Mouse (Mus musculus) midbrain, embryonic 16.5 days (tissue): ENCODE results near the gene Sycp2. TPM values are rescaled to one million over a fixed set of nuclear protein-coding genes. Genes with fewer than 3 reads are reported as not detected.

Experiments
- ATAC-seq: fragments of 200-750 bp; cut with Nextera tagmentation; 2 replicates; pipeline ENCODE4 v1.8.0; 2017; ENCODE audit warnings: moderate TSS enrichment
- H3K27ac ChIP-seq: fragments of 300-500 bp; sonication (generic); 2 replicates; pipeline ENCODE4 v1.5.1; 2014; ENCODE audit warnings: mild to moderate bottlenecking, low read length, mixed read lengths
- H3K27me3 ChIP-seq: fragments of 300-500 bp; sonication (generic); 2 replicates; pipeline ENCODE4 v1.6.1; 2014; ENCODE audit warnings: low read depth, low read length, mixed read lengths; ENCODE audit not compliant: control insufficient read depth, insufficient read depth
- H3K36me3 ChIP-seq: fragments of 300-500 bp; sonication (generic); 2 replicates; pipeline ENCODE4 v1.6.1; 2014; ENCODE audit warnings: mild to moderate bottlenecking, low read length, moderate library complexity, mixed read lengths; ENCODE audit not compliant: control insufficient read depth, insufficient read depth
- H3K4me1 ChIP-seq: fragments of 300-500 bp; sonication (generic); 2 replicates; pipeline ENCODE4 v1.6.1; 2014; ENCODE audit warnings: mild to moderate bottlenecking, low read length, mixed read lengths; ENCODE audit not compliant: control insufficient read depth, insufficient read depth
- H3K4me2 ChIP-seq: fragments of 300-500 bp; sonication (generic); 2 replicates; pipeline ENCODE4 v1.6.1; 2014; ENCODE audit warnings: mild to moderate bottlenecking, low read length, mixed read lengths
- H3K4me3 ChIP-seq: fragments of 300-500 bp; sonication (generic); 2 replicates; pipeline ENCODE4 v1.5.1; 2014; ENCODE audit warnings: low read depth, mild to moderate bottlenecking, low read length, moderate library complexity, mixed read lengths
- H3K9ac ChIP-seq: fragments of 300-500 bp; sonication (generic); 2 replicates; pipeline ENCODE4 v1.6.1; 2014; ENCODE audit warnings: low read depth, low read length, mixed read lengths
- H3K9me3 ChIP-seq: fragments of 300-500 bp; sonication (generic); replicated peaks from 2 replicates; pipeline ENCODE4 v1.6.1; 2014; ENCODE audit warnings: mild to moderate bottlenecking, low read length, mixed read lengths; ENCODE audit not compliant: control insufficient read depth, poor library complexity, severe bottlenecking
- WGBS: fragments of 180-500 bp; shearing (Covaris S2); extraction: QIAGEN DNeasy Blood & Tissue Kit; methylation state at CpG from one replicate; pipeline ENCODE4 v1.1.7; 2014; 5-methylcytosine and 5-hydroxymethylcytosine counted together
- polyA plus RNA-seq: library from polyadenylated mRNA; unstranded; fragments of >200 nt; fragmentation: Nextera tagmentation; extraction: Ambion mirVana; gene quantifications from 2 replicates; pipeline ENCODE4 v1.2.1, GENCODE M21; 2015

The Sycp2 gene
- 0.25 and 0.36 TPM in 2 replicates for polyA plus RNA-seq

DNA sequence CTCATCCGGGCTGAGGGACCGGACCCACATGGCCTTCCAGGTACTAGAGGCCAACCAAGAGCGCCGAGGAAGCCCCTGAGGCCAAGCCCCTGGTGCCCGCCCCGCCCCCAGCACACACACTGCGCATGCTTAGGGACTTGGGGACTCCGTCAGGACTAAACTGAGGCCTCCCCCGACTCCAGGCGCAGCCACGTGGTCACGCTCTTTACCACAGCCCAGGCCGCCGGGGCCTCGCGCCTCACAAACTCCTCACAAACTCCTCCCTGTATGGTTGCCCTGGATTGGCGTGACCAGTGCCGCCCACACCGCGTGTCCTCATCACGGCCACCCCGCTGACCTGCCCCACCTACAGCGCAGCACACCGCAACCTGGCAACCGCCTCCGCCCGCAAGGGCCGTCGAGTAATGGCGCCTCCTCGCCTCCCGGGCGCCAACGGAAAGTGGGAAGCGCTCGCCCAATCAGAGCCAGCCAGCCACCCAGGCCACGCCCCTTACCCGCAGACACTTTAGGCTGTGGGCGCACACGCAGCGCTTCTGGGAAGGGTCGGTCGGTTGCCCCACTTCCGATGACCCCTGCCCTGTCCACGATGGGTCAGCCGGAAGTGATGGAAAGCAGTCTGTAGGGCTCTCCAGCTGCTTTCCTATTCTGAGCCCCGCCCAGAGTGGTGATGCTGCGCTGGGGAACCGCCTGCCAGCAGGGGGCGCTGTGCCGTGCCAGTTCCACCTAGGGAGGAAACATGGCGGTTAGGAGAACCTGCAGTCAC lies at the start of gene Sycp2:
Gene Sycp2, minus strand, starts transcription at position 633 of the 763 bp plus-strand sequence.
- Histone ChIP-seq H3K4me2 (no peak within 1 kb of the TSS), H3K27ac (no peak within 1 kb of the TSS), H3K36me3 (no peaks in the 10 kb centered on the region), H3K9me3 (no peaks in the 10 kb centered on the region), H3K4me1 (no peaks in the 10 kb centered on the region), H3K9ac (no peak within 1 kb of the TSS), H3K4me3 (no peak within 1 kb of the TSS), H3K27me3 (no peaks in the 10 kb centered on the region)
- no peak for ATAC-seq
- 86% methylated on average over 52 of the region's 52 CpGs for WGBS

DNA sequence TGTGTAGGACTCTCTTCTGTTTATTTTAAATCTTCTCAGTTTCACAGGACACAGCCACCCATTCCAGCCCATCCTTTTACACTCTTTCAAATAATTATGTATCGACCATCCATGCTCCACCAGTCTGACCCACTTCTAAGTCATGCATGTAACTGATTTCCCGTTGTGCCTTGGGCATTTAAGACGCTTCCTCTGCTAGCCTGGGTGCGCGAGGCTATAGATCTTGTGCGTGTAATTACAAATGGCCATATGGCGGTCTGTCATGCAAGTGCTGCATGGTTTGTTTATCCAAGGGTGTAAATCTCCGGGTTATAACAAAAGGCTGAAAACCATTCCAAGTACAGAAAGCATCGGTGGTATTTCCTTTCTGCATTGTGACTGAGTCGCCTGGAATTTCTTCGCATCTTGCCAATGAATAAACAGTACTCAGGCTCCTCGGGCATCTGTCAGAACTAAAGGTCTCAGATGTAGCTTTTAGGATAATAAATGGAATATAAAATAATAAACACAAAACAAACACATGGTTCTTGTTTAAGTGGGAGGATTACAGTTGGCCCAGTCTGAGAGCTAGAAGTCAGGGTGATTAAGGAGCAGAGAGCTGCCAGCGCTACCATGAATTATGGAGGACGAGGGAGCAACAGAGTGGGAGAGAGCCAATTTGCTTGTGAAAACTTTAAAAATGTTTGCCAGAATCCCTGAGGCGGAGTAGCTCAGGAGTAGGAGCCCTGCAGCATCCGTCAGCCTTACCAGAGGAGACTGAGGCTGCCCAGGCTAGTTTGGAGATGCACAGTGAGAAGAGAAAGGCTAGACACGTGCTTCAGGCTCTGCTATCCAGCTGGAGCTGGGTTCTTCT lies 47.4 kb upstream of the Sycp2 start:
- H3K4me1 ChIP-seq = peaks cover 9% of the 10 kb centered on the region
- peak; percentile 76 for ATAC-seq
- no peak overlapping the region for H3K9ac ChIP-seq
- H3K27me3 ChIP-seq = no peaks in the 10 kb centered on the region
- WGBS = 28% methylated on average over 17 of the region's 17 CpGs
- peak overlapping the region; percentile 26 for H3K4me2 ChIP-seq
- H3K27ac ChIP-seq = peak overlapping the region; percentile 61
- H3K36me3 ChIP-seq = no peaks in the 10 kb centered on the region
- H3K9me3 ChIP-seq = no peaks in the 10 kb centered on the region; the same call in 1 of the 2 replicates
- no peak overlapping the region for H3K4me3 ChIP-seq

DNA sequence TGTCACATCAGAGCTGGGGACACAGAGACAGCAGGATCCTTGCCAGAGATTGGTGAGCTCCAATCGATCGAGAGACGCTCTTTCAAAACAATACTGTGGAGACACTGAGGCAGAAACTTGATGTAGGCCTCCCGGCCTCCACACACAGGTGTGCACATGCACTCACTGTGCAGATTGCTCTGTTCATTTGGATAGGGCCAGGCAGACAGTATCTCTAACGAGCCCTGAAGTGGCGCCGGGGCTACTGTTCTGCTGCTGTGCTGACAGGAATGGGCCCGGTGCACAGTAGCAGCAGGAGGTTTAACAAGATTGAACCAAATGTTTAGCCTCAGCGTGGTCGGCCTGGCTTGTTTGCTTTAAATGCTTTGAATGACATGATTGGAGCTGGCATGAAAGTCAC lies 43.5 kb upstream of the Sycp2 start:
- Histone ChIP-seq H3K4me2 (no peak overlapping the region), H3K27me3 (no peaks in the 10 kb centered on the region), H3K27ac (no peak overlapping the region), H3K36me3 (no peaks in the 10 kb centered on the region), H3K9me3 (no peaks in the 10 kb centered on the region), H3K9ac (no peak overlapping the region), H3K4me3 (no peak overlapping the region), H3K4me1 (peaks cover 9% of the 10 kb centered on the region)
- no peak for ATAC-seq
- WGBS = 62% methylated on average over 10 of the region's 10 CpGs

GRCm38 (mm10) chr2:178450236-178450635 lies 42.8 kb upstream of the Sycp2 start:
- H3K9ac ChIP-seq = no peak overlapping the region
- no peak overlapping the region for H3K27ac ChIP-seq
- no peaks in the 10 kb centered on the region for H3K27me3 ChIP-seq
- ATAC-seq = no peak
- H3K4me1 ChIP-seq = peaks cover 7% of the 10 kb centered on the region
- no peaks in the 10 kb centered on the region for H3K36me3 ChIP-seq
- no peak overlapping the region for H3K4me3 ChIP-seq
- WGBS = 11% methylated on average over 2 of the region's 2 CpGs
- H3K4me2 ChIP-seq = no peak overlapping the region
- H3K9me3 ChIP-seq = no peaks in the 10 kb centered on the region

- Histone ChIP-seq H3K9ac (no peak overlapping the region), H3K27me3 (no peaks in the 10 kb centered on the region), H3K4me3 (no peak overlapping the region), H3K4me2 (no peak overlapping the region), H3K9me3 (no peaks in the 10 kb centered on the region), H3K27ac (no peak overlapping the region), H3K36me3 (no peaks in the 10 kb centered on the region), H3K4me1 (no peaks in the 10 kb centered on the region)
- no peak for ATAC-seq
- 79% methylated on average over 4 of the region's 4 CpGs for WGBS
Observed at GRCm38 (mm10) chr2:178449386-178449785, 41.9 kb upstream of the Sycp2 start.

GRCm38 (mm10) chr2:178437311-178437710 lies 29.8 kb upstream of the Sycp2 start:
- Histone ChIP-seq H3K27ac (no peak overlapping the region), H3K9me3 (no peaks in the 10 kb centered on the region), H3K9ac (no peak overlapping the region), H3K4me2 (no peak overlapping the region), H3K4me3 (no peak overlapping the region), H3K4me1 (0 out of 2 replicates have a peak, but pooled peaks cover 3% of the 10 kb centered on the region), H3K27me3 (no peaks in the 10 kb centered on the region), H3K36me3 (no peaks in the 10 kb centered on the region)
- ATAC-seq = no peak
- WGBS = 55% methylated on average over 9 of the region's 9 CpGs

DNA sequence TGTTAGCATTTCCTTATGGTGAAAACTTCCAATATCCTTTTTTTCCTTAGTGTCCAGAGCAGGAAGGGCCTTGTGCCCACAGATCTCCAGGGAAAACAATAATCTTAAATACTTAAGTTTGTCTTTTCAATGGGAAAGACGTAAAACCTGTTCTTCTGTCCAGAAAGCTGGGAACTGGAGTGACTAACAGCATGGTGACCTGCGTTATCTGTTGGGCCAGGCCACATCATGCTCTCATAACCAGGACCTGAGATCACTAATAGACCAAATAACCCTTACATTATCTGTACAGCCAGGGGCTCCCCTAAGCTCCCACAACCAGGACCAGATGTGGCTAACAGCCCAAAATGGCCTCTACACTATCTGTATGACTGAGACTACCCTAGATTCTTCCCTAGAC lies 26.4 kb upstream of the Sycp2 start:
- Histone ChIP-seq H3K36me3 (no peaks in the 10 kb centered on the region), H3K4me1 (0 out of 2 replicates have a peak, but pooled peaks cover 3% of the 10 kb centered on the region), H3K9me3 (no peaks in the 10 kb centered on the region), H3K27ac (no peak overlapping the region), H3K4me2 (no peak overlapping the region), H3K4me3 (no peak overlapping the region), H3K27me3 (no peaks in the 10 kb centered on the region), H3K9ac (no peak overlapping the region)
- WGBS = 90% methylated on average over 2 of the region's 2 CpGs
- ATAC-seq = no peak

DNA sequence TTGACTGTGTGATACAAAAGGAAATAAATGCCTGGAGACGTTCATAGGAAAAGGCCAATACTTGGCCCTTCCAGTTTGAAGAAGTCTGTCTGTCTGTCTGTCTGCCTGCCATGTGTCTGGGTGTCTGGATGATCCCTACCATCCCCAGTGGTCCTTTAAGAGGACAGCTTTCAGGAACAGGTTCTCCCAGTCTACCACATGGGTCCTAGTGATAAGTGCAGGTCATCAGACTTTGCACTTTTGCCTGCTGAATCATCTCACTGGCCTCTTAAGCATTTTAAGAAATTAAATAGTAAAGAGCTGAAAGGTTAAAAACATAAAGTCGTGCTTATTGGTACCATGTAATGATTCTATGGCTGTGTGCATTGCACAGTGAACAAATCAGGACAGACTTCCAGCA lies 26.0 kb upstream of the Sycp2 start:
- no peaks in the 10 kb centered on the region for H3K9me3 ChIP-seq
- no peak overlapping the region for H3K4me2 ChIP-seq
- H3K4me1 ChIP-seq = 0 out of 2 replicates have a peak, but pooled peaks cover 3% of the 10 kb centered on the region
- 73% methylated on average over 2 of the region's 2 CpGs for WGBS
- H3K4me3 ChIP-seq = no peak overlapping the region
- H3K27ac ChIP-seq = no peak overlapping the region
- ATAC-seq = no peak
- no peak overlapping the region for H3K9ac ChIP-seq
- H3K36me3 ChIP-seq = no peaks in the 10 kb centered on the region
- H3K27me3 ChIP-seq = no peaks in the 10 kb centered on the region

DNA sequence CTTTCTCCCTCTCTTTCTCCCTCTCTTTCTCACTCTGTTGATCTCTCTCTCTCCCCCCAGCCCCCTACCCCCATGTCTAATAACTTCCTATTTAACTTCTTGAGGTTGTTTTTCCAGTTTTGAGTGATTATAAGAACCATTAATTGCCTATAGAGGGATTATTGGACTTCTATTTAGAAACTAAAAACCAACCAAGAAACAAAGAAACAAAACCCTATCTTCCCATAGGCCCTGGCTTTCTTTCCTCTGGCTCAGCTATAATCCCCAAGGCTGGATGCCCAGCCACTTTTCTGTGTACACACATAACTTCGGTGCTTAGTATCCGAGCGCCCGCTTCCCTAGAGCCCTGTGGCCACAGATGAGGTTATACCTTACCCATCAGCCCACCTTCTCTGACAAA lies 22.7 kb upstream of the Sycp2 start, which contains the start of gene Cdh26:
Gene Cdh26, plus strand, starts transcription at position 301 of the 400 bp plus-strand sequence.
- H3K9ac ChIP-seq = no peak within 1 kb of the TSS
- no peaks in the 10 kb centered on the region for H3K4me1 ChIP-seq
- H3K4me2 ChIP-seq = no peak within 1 kb of the TSS
- H3K27me3 ChIP-seq = no peaks in the 10 kb centered on the region
- no peaks in the 10 kb centered on the region for H3K36me3 ChIP-seq
- H3K4me3 ChIP-seq = no peak within 1 kb of the TSS
- 84% methylated on average over 4 of the region's 4 CpGs for WGBS
- ATAC-seq = no peak
- no peaks in the 10 kb centered on the region for H3K9me3 ChIP-seq
- no peak within 1 kb of the TSS for H3K27ac ChIP-seq
